Mouse (Mus musculus) C2C12 (cell line): ENCODE data around the gene Oprm1. TPM values are rescaled to one million over a fixed set of nuclear protein-coding genes. Genes with fewer than 3 reads are reported as not detected.

Experiments
- H3K27me3 ChIP-seq: one replicate; pipeline ENCODE4 v1.6.1; 2011; ENCODE audit not compliant: control insufficient read depth, insufficient read depth, insufficient read length
- H3K36me3 ChIP-seq: one replicate; pipeline ENCODE4 v1.6.1; 2011; ENCODE audit not compliant: control insufficient read depth, insufficient read depth
- H3K4me3 ChIP-seq: one replicate; pipeline ENCODE4 v1.5.1; 2011; ENCODE audit warnings: mild to moderate bottlenecking, control low read depth; ENCODE audit not compliant: poor library complexity, insufficient read depth, severe bottlenecking
- H3K79me2 ChIP-seq: one replicate; pipeline ENCODE4 v1.6.1; 2011; ENCODE audit not compliant: control insufficient read depth, insufficient read depth
- H3K79me3 ChIP-seq: one replicate; pipeline ENCODE4 v1.6.1; 2011; ENCODE audit warnings: low read depth, control low read depth
- H3ac ChIP-seq: one replicate; pipeline ENCODE3; 2011; ENCODE audit warnings: low read depth; ENCODE audit not compliant: control insufficient read depth, insufficient read length
- CEBPB ChIP-seq: IDR thresholded peaks from one replicate; pipeline ENCODE4 v1.6.1; 2011; ENCODE audit warnings: low read depth, mild to moderate bottlenecking, control low read depth, moderate library complexity
- CTCF ChIP-seq: IDR thresholded peaks from one replicate; pipeline ENCODE4 v1.5.1; 2011; ENCODE audit not compliant: control insufficient read depth, insufficient read depth, insufficient read length
- FOSL1 ChIP-seq: IDR thresholded peaks from one replicate; pipeline ENCODE4 v1.8.0; 2011; ENCODE audit warnings: mild to moderate bottlenecking, low read length; ENCODE audit not compliant: poor library complexity, insufficient read depth, severe bottlenecking
- MAX ChIP-seq: IDR thresholded peaks from one replicate; pipeline ENCODE4 v1.6.1; 2011; ENCODE audit warnings: mild to moderate bottlenecking, control low read depth
- MYOD1 ChIP-seq: IDR thresholded peaks from one replicate; pipeline ENCODE4 v1.6.1; 2011; ENCODE audit warnings: low read depth; ENCODE audit not compliant: control insufficient read depth, insufficient read length
- MYOG ChIP-seq: IDR thresholded peaks from one replicate; pipeline ENCODE4 v1.6.1; 2011; ENCODE audit not compliant: control insufficient read depth, insufficient read length; ENCODE audit errors: extremely low read depth
- USF1 ChIP-seq: IDR thresholded peaks from one replicate; pipeline ENCODE4 v1.6.1; 2011; ENCODE audit warnings: low read depth, mild to moderate bottlenecking, control low read depth, moderate library complexity
- polyA plus RNA-seq: library from polyadenylated mRNA; unstranded; fragments of >200 nt; fragmentation: generic; extraction: Trizol; gene quantifications from one replicate; pipeline ENCODE4 v1.2.1, GENCODE M21; 2012; ENCODE audit warnings: missing spikeins

Gene Oprm1
- polyA plus RNA-seq, 1 experiment, result not detected

- TF ChIP-seq MYOD1 (no peak), CTCF (no peak), FOSL1 (no peak), USF1 (no peak), MAX (no peak), CEBPB (no peak), MYOG (no peak)
- Histone ChIP-seq H3K79me3 (no peaks in the 10 kb centered on the region), H3K4me3 (no peak overlapping the region), H3ac (no peak overlapping the region), H3K27me3 (no peaks in the 10 kb centered on the region), H3K79me2 (no peaks in the 10 kb centered on the region), H3K36me3 (no peaks in the 10 kb centered on the region)
These were observed 170.6 kb downstream of the Oprm1 start for GRCm38 (mm10) chr10:6928905-6929304.

- TF ChIP-seq CTCF (no peak), CEBPB (no peak), MAX (no peak), MYOD1 (no peak), FOSL1 (no peak)
- Histone ChIP-seq H3K79me3 (no peaks in the 10 kb centered on the region), H3K36me3 (no peaks in the 10 kb centered on the region), H3K79me2 (no peaks in the 10 kb centered on the region), H3K4me3 (no peak overlapping the region), H3ac (no peak overlapping the region), H3K27me3 (no peaks in the 10 kb centered on the region)
These were observed 172.1 kb downstream of the Oprm1 start for GRCm38 (mm10) chr10:6930398-6930797.

GRCm38 (mm10) chr10:6930889-6931288 is 172.6 kb downstream of the Oprm1 start:
- H3K79me2 ChIP-seq, result no peaks in the 10 kb centered on the region
- H3K27me3 ChIP-seq, result no peaks in the 10 kb centered on the region
- H3K4me3 ChIP-seq, result no peak overlapping the region
- H3K36me3 ChIP-seq, result no peaks in the 10 kb centered on the region
- H3K79me3 ChIP-seq, result no peaks in the 10 kb centered on the region
- no peak for TF ChIP-seq USF1
- no peak for TF ChIP-seq MAX
- TF ChIP-seq CTCF, result no peak
- no peak for TF ChIP-seq MYOD1
- no peak for TF ChIP-seq CEBPB
- TF ChIP-seq MYOG, result no peak
- no peak for TF ChIP-seq FOSL1
- no peak overlapping the region for H3ac ChIP-seq

GRCm38 (mm10) chr10:6934776-6935175 is 176.5 kb downstream of the Oprm1 start:
- H3K36me3 ChIP-seq, result no peaks in the 10 kb centered on the region
- TF ChIP-seq MYOG (no peak), CTCF (no peak), MYOD1 (no peak), FOSL1 (no peak), CEBPB (no peak)
- no peaks in the 10 kb centered on the region for H3K79me3 ChIP-seq
- no peaks in the 10 kb centered on the region for H3K27me3 ChIP-seq
- H3ac ChIP-seq, result no peak overlapping the region
- H3K4me3 ChIP-seq, result no peak overlapping the region
- no peaks in the 10 kb centered on the region for H3K79me2 ChIP-seq

GRCm38 (mm10) chr10:6936671-6937425 is 178.5 kb downstream of the Oprm1 start:
- no peak overlapping the region for H3K4me3 ChIP-seq
- no peaks in the 10 kb centered on the region for H3K27me3 ChIP-seq
- H3K79me2 ChIP-seq, result no peaks in the 10 kb centered on the region
- no peaks in the 10 kb centered on the region for H3K36me3 ChIP-seq
- H3K79me3 ChIP-seq, result no peaks in the 10 kb centered on the region
- TF ChIP-seq MAX (no peak), MYOG (no peak), USF1 (no peak), MYOD1 (no peak), CTCF (no peak), FOSL1 (no peak), CEBPB (no peak)
- no peak overlapping the region for H3ac ChIP-seq

- TF ChIP-seq FOSL1 (peak; percentile 29), MYOD1 (no peak)
- no peaks in the 10 kb centered on the region for H3K36me3 ChIP-seq
- H3K27me3 ChIP-seq, result no peaks in the 10 kb centered on the region
- no peaks in the 10 kb centered on the region for H3K79me2 ChIP-seq
- H3K79me3 ChIP-seq, result no peaks in the 10 kb centered on the region
- no peak overlapping the region for H3K4me3 ChIP-seq
- H3ac ChIP-seq, result no peak overlapping the region
These were observed 194.8 kb downstream of the Oprm1 start for GRCm38 (mm10) chr10:6953115-6953514.
